Mouse (Mus musculus) MEL (cell line): Measurements from ENCODE around the gene Arhgdia.

Source experiments
- CTCF ChIP-seq, 3 experiments: IDR thresholded peaks in 2 of 3; conservative IDR thresholded peaks in 1 of 3; 2 replicates each; pipeline ENCODE4 v1.5.1; 2011 to 2012; ENCODE audit warnings: low read length in 3 of 3, low read depth in 2 of 3, mild to moderate bottlenecking in 2 of 3, improper control_type of control experiment in 1 of 3, inconsistent platforms in 1 of 3, mixed read lengths in 1 of 3, moderate library complexity in 1 of 3; ENCODE audit not compliant: control insufficient read depth in 1 of 3, insufficient read depth in 1 of 3, poor library complexity in 1 of 3, severe bottlenecking in 1 of 3
- POLR2AphosphoS2 ChIP-seq: IDR thresholded peaks from 2 replicates; pipeline ENCODE4 v1.6.1; 2011; ENCODE audit warnings: low read length, improper control_type of control experiment
- TBP ChIP-seq: IDR thresholded peaks from 2 replicates; pipeline ENCODE4 v1.8.0; 2011; ENCODE audit warnings: low read depth, low read length, improper control_type of control experiment
- USF1 ChIP-seq: IDR thresholded peaks from 2 replicates; pipeline ENCODE4 v1.6.1; 2014; ENCODE audit warnings: low read depth, mild to moderate bottlenecking, inconsistent platforms, low read length, improper control_type of control experiment, moderate library complexity

GRCm38 (mm10) chr11:120528903-120529302 lies 52.5 kb downstream of the Arhgdia start:
- no peak for TF ChIP-seq TBP
- no peak for TF ChIP-seq POLR2AphosphoS2
- no peak for TF ChIP-seq USF1
- no peak for TF ChIP-seq CTCF (IDR thresholded peaks at IDR 0.05 in 2 of 3, conservative IDR thresholded peaks at IDR 0.05 in 1 of 3; ENCODE audit: control insufficient read depth in 1 of 3, insufficient read depth in 1 of 3, low read depth in 2 of 3, low read length in 3 of 3, poor library complexity in 1 of 3, severe bottlenecking in 1 of 3)
